Mouse (Mus musculus) lung, embryonic 14.5 days (tissue): Measurements from ENCODE around the gene Notum. TPM values are rescaled to one million over a fixed set of nuclear protein-coding genes. Genes with fewer than 3 reads are reported as not detected.

Source experiments
- ATAC-seq: fragments of 200-750 bp; cut with Nextera tagmentation; 2 replicates; pipeline ENCODE4 v1.8.0; 2017; ENCODE audit warnings: mild to moderate bottlenecking, moderate TSS enrichment, moderate library complexity; ENCODE audit not compliant: insufficient read depth
- DNase-seq: peaks from one replicate; pipeline ENCODE4 v3.0.0-alpha.2; 2015
- H3K27ac ChIP-seq: fragments of 300-500 bp; sonication (generic); 2 replicates; pipeline ENCODE4 v1.5.1; 2014; ENCODE audit warnings: low read depth, mild to moderate bottlenecking, moderate library complexity
- H3K27me3 ChIP-seq: fragments of 300-500 bp; sonication (generic); 2 replicates; pipeline ENCODE4 v1.6.1; 2014; ENCODE audit warnings: low read length, control low read depth; ENCODE audit not compliant: insufficient read depth
- H3K36me3 ChIP-seq: fragments of 300-500 bp; sonication (generic); 2 replicates; pipeline ENCODE4 v1.6.1; 2014; ENCODE audit warnings: control low read depth; ENCODE audit not compliant: insufficient read depth
- H3K4me1 ChIP-seq: fragments of 300-500 bp; sonication (generic); 2 replicates; pipeline ENCODE4 v1.6.1; 2014; ENCODE audit warnings: antibody characterized with exemption, control low read depth; ENCODE audit not compliant: insufficient read depth
- H3K4me2 ChIP-seq: fragments of 300-500 bp; sonication (generic); 2 replicates; pipeline ENCODE4 v1.6.1; 2014; ENCODE audit warnings: mild to moderate bottlenecking
- H3K4me3 ChIP-seq: fragments of 300-500 bp; sonication (generic); 2 replicates; pipeline ENCODE4 v1.5.1; 2014; ENCODE audit warnings: low read depth, low read length
- H3K9ac ChIP-seq: fragments of 300-500 bp; sonication (generic); 2 replicates; pipeline ENCODE4 v1.6.1; 2014
- H3K9me3 ChIP-seq: fragments of 300-500 bp; sonication (generic); 2 replicates; pipeline ENCODE4 v1.6.1; 2016; ENCODE audit warnings: low read depth, low read length, control low read depth
- CTCF ChIP-seq: IDR thresholded peaks from 2 replicates; pipeline ENCODE4 v1.5.1; 2016; ENCODE audit warnings: antibody characterized with exemption, low read depth
- WGBS: fragments of 180-500 bp; shearing (Covaris S2); extraction: QIAGEN DNeasy Blood & Tissue Kit; methylation state at CpG from one replicate; pipeline ENCODE4 v1.1.7; 2014; 5-methylcytosine and 5-hydroxymethylcytosine counted together
- polyA plus RNA-seq: library from polyadenylated mRNA; unstranded; fragments of >200 nt; fragmentation: Nextera tagmentation; extraction: Ambion mirVana; gene quantifications from 2 replicates; pipeline ENCODE4 v1.2.1, GENCODE M21; 2014

Gene Notum
- polyA plus RNA-seq, 1 experiment from 2014 or later, result 5.3 TPM

- peaks cover 4% of the 10 kb centered on the region; the same call in 1 of the 2 replicates for H3K4me1 ChIP-seq
- WGBS, result under 1% methylated on average over 56 of the region's 56 CpGs
These were observed 43.4 kb downstream of the Notum start, which contains the start of gene Pcyt2 for GRCm38 (mm10) chr11:120617519-120618112. TSS of gene Pcyt2 (minus strand) at chr11:120617936.

GRCm38 (mm10) chr11:120616617-120617294, 44.2 kb downstream of the Notum start:
- peak overlapping the region; percentile 87 for H3K4me3 ChIP-seq
- H3K27me3 ChIP-seq, result no peaks in the 10 kb centered on the region
- peak overlapping the region; percentile 92 for H3K4me2 ChIP-seq
- ATAC-seq (no peak), DNase-seq (no peak)
- TF ChIP-seq CTCF, result no peak
- no peaks in the 10 kb centered on the region for H3K9me3 ChIP-seq
- H3K4me1 ChIP-seq, result peaks cover 4% of the 10 kb centered on the region; the same call in 1 of the 2 replicates
- H3K9ac ChIP-seq, result peak overlapping the region; percentile 74
- WGBS, result 41% methylated on average over 4 of the region's 4 CpGs
- peaks cover 72% of the 10 kb centered on the region for H3K36me3 ChIP-seq
- no peak overlapping the region for H3K27ac ChIP-seq

More at GRCm38 (mm10) chr11:120617519-120618112, 43.4 kb downstream of the Notum start, which contains the start of gene Pcyt2:
- Histone ChIP-seq H3K4me3 (peak within 1 kb of the TSS; percentile 87), H3K9me3 (no peaks in the 10 kb centered on the region), H3K27me3 (no peaks in the 10 kb centered on the region), H3K27ac (peak within 1 kb of the TSS; percentile 42; the same call in 1 of the 2 replicates), H3K4me2 (peak within 1 kb of the TSS; percentile 92), H3K9ac (peak within 1 kb of the TSS; percentile 74), H3K36me3 (peaks cover 71% of the 10 kb centered on the region)
- ATAC-seq (peak; percentile 93), DNase-seq (peak; percentile 95)
- TF ChIP-seq CTCF, result no peak

GRCm38 (mm10) chr11:120615606-120616203, 45.3 kb downstream of the Notum start:
- Histone ChIP-seq H3K4me3 (no peak overlapping the region), H3K36me3 (peaks cover 74% of the 10 kb centered on the region), H3K27me3 (no peaks in the 10 kb centered on the region), H3K27ac (no peak overlapping the region), H3K9me3 (no peaks in the 10 kb centered on the region), H3K4me1 (peaks cover 4% of the 10 kb centered on the region; the same call in 1 of the 2 replicates), H3K9ac (no peak overlapping the region), H3K4me2 (no peak overlapping the region)
- no peak for DNase-seq
- no peak for ATAC-seq
- 90% methylated on average over 11 of the region's 11 CpGs for WGBS
- TF ChIP-seq CTCF, result no peak

- no peaks in the 10 kb centered on the region for H3K27me3 ChIP-seq
- no peak overlapping the region for H3K4me3 ChIP-seq
- H3K9me3 ChIP-seq, result no peaks in the 10 kb centered on the region
- ATAC-seq (no peak), DNase-seq (no peak)
- 92% methylated on average over 6 of the region's 6 CpGs for WGBS
- no peak overlapping the region for H3K9ac ChIP-seq
- no peak overlapping the region for H3K27ac ChIP-seq
- no peak overlapping the region for H3K4me2 ChIP-seq
- peaks cover 4% of the 10 kb centered on the region; the same call in 1 of the 2 replicates for H3K4me1 ChIP-seq
- peaks cover 73% of the 10 kb centered on the region for H3K36me3 ChIP-seq
- TF ChIP-seq CTCF, result no peak
These were observed 45.8 kb downstream of the Notum start for GRCm38 (mm10) chr11:120615167-120615566.

- H3K4me1 ChIP-seq, result peaks cover 4% of the 10 kb centered on the region; the same call in 1 of the 2 replicates
- peaks cover 71% of the 10 kb centered on the region for H3K36me3 ChIP-seq
- H3K4me2 ChIP-seq, result no peak overlapping the region
- 88% methylated on average over 8 of the region's 8 CpGs for WGBS
- ATAC-seq (no peak), DNase-seq (no peak)
- no peak for TF ChIP-seq CTCF
- H3K9ac ChIP-seq, result no peak overlapping the region
- H3K27me3 ChIP-seq, result no peaks in the 10 kb centered on the region
- H3K4me3 ChIP-seq, result no peak overlapping the region
- no peaks in the 10 kb centered on the region for H3K9me3 ChIP-seq
- no peak overlapping the region for H3K27ac ChIP-seq
These were observed 47.0 kb downstream of the Notum start for GRCm38 (mm10) chr11:120613976-120614375.

- no peak overlapping the region for H3K9ac ChIP-seq
- H3K4me1 ChIP-seq, result peaks cover 8% of the 10 kb centered on the region
- no peak overlapping the region for H3K4me2 ChIP-seq
- no peak overlapping the region for H3K4me3 ChIP-seq
- no peaks in the 10 kb centered on the region for H3K9me3 ChIP-seq
- no peaks in the 10 kb centered on the region for H3K27me3 ChIP-seq
- TF ChIP-seq CTCF, result no peak
- DNase-seq, result no peak
- H3K27ac ChIP-seq, result no peak overlapping the region
- H3K36me3 ChIP-seq, result peaks cover 66% of the 10 kb centered on the region
- WGBS, result 85% methylated on average over 10 of the region's 10 CpGs
- ATAC-seq, result no peak
These were observed 47.4 kb downstream of the Notum start for GRCm38 (mm10) chr11:120613481-120613972.

GRCm38 (mm10) chr11:120612763-120613162, 48.2 kb downstream of the Notum start:
- Histone ChIP-seq H3K36me3 (peaks cover 61% of the 10 kb centered on the region), H3K4me1 (peaks cover 13% of the 10 kb centered on the region), H3K27ac (no peak overlapping the region), H3K4me3 (no peak overlapping the region), H3K27me3 (no peaks in the 10 kb centered on the region), H3K4me2 (no peak overlapping the region), H3K9me3 (no peaks in the 10 kb centered on the region), H3K9ac (no peak overlapping the region)
- TF ChIP-seq CTCF, result peak; percentile 90
- WGBS, result 32% methylated on average over 6 of the region's 6 CpGs
- peak; percentile 83 for DNase-seq
- no peak; the same call in 1 of the 2 replicates for ATAC-seq
